Mouse (Mus musculus) neural tube, embryonic 11.5 days (tissue): ENCODE data around the gene Igf2bp1. TPM values are rescaled to one million over a fixed set of nuclear protein-coding genes. Genes with fewer than 3 reads are reported as not detected.

Experiments
- ATAC-seq: fragments of 200-750 bp; cut with Nextera tagmentation; 2 replicates; pipeline ENCODE4 v1.8.0; 2017; ENCODE audit warnings: moderate number of reproducible peaks, mild to moderate bottlenecking, moderate TSS enrichment, moderate library complexity; ENCODE audit not compliant: insufficient read depth, low FRiP score, low TSS enrichment
- DNase-seq: peaks from one replicate; pipeline ENCODE4 v3.0.0-alpha.2; 2015; ENCODE audit warnings: low spot score
- H3K27ac ChIP-seq: fragments of 300-500 bp; sonication (generic); 2 replicates; pipeline ENCODE4 v1.5.1; 2014; ENCODE audit warnings: low read depth, mild to moderate bottlenecking, low read length
- H3K27me3 ChIP-seq: fragments of 300-500 bp; sonication (generic); 2 replicates; pipeline ENCODE4 v1.6.1; 2014; ENCODE audit warnings: mild to moderate bottlenecking, low read length, mixed read lengths; ENCODE audit not compliant: control insufficient read depth, insufficient read depth
- H3K36me3 ChIP-seq: fragments of 300-500 bp; sonication (generic); 2 replicates; pipeline ENCODE4 v1.6.1; 2014; ENCODE audit warnings: mild to moderate bottlenecking, low read length, moderate library complexity, mixed read lengths; ENCODE audit not compliant: control insufficient read depth, insufficient read depth
- H3K4me1 ChIP-seq: fragments of 300-500 bp; sonication (generic); 2 replicates; pipeline ENCODE4 v1.6.1; 2014; ENCODE audit warnings: low read length, mixed read lengths; ENCODE audit not compliant: control insufficient read depth, insufficient read depth
- H3K4me2 ChIP-seq: fragments of 300-500 bp; sonication (generic); 2 replicates; pipeline ENCODE4 v1.6.1; 2014; ENCODE audit warnings: low read depth, mild to moderate bottlenecking, moderate library complexity
- H3K4me3 ChIP-seq: fragments of 300-500 bp; sonication (generic); 2 replicates; pipeline ENCODE4 v1.5.1; 2014; ENCODE audit warnings: low read depth, low read length
- H3K9ac ChIP-seq: fragments of 300-500 bp; sonication (generic); 2 replicates; pipeline ENCODE4 v1.6.1; 2014; ENCODE audit warnings: mild to moderate bottlenecking, low read length
- H3K9me3 ChIP-seq: fragments of 300-500 bp; sonication (generic); 2 replicates; pipeline ENCODE4 v1.6.1; 2016; ENCODE audit warnings: low read length; ENCODE audit not compliant: control insufficient read depth
- WGBS: fragments of 180-500 bp; shearing (Covaris S2); extraction: QIAGEN DNeasy Blood & Tissue Kit; methylation state at CpG from one replicate; pipeline ENCODE4 v1.1.7; 2014; 5-methylcytosine and 5-hydroxymethylcytosine counted together
- polyA plus RNA-seq: library from polyadenylated mRNA; unstranded; fragments of >200 nt; fragmentation: Nextera tagmentation; extraction: Ambion mirVana; gene quantifications from 2 replicates; pipeline ENCODE4 v1.2.1, GENCODE M21; 2014

Gene Igf2bp1
- polyA plus RNA-seq, 1 experiment from 2014 or later: 84.4 TPM

DNA sequence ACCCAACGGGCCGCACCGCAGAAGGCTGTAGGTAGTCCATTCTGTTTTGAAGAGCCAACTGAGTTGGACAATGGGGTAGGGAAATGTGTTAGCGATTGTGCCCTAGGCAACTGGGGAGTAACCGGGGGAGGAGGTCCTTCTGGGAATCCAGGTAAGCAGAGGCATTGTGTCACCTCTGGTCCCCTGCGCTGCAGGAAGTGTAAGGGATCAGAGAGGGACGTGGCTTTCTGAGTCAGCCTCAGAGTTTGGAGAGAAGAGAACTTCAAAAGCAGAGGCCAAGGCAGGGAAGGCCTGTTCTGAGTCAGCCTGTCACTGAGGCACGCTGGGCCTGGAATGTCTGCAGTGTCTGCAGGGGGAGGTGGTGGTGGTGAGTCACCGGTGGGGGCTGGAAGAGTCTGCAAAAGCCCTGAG, 12.2 kb upstream of the Igf2bp1 start:
- Histone ChIP-seq H3K4me1 (no peaks in the 10 kb centered on the region), H3K9ac (no peak overlapping the region), H3K36me3 (no peaks in the 10 kb centered on the region), H3K27me3 (no peaks in the 10 kb centered on the region), H3K4me2 (no peak overlapping the region), H3K4me3 (no peak overlapping the region), H3K9me3 (no peaks in the 10 kb centered on the region), H3K27ac (no peak overlapping the region)
- DNase-seq: no peak
- WGBS: 25% methylated on average over 9 of the region's 9 CpGs
- ATAC-seq: no peak

DNA sequence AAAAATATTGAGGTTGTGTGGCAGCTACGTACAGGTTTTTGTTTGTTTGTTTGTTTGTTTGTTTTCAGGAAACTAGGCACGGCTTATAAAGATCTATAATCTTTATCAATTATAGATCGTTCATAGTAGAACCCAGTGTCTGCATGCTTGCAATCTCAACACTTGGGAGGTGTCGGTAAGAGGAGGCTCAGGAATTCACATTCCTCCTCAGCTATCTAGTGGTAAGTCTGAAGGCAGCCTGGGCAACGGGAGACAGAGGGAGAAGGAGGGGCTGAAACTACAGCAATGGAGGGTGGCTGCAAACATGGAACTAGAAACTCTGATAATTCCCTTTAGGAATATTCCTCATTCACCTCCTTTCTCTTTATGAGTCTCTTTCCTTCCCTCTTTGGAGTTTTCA, 9.7 kb upstream of the Igf2bp1 start:
- H3K4me3 ChIP-seq: no peak overlapping the region

DNA sequence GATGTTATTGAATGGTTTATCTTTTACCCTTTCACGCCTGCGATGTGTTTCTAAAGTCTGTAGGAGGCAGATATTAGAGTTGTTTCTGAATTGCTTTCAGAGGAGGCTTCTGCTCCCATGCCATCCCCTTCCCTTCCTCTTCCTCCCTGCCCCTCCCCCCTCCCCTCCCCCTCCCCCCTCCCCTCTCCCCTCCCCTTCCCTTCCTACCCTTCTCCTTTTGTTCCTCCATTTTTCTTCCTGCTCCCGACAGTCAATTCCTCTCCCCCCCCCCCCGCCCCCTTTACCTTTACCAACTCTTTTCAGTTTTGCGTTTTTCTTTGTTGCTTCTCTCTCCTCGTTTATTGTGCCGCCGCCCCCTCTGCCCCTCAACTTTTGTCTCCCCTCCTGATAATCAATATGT, 6.2 kb upstream of the Igf2bp1 start:
- no peak overlapping the region for H3K9ac ChIP-seq
- ATAC-seq (no peak), DNase-seq (no peak)
- no peak overlapping the region for H3K27ac ChIP-seq
- no peaks in the 10 kb centered on the region for H3K36me3 ChIP-seq
- H3K4me1 ChIP-seq: peaks cover 7% of the 10 kb centered on the region
- H3K4me3 ChIP-seq: no peak overlapping the region
- peak overlapping the region; percentile 11; the same call in 1 of the 2 replicates for H3K4me2 ChIP-seq
- H3K27me3 ChIP-seq: no peaks in the 10 kb centered on the region
- no peaks in the 10 kb centered on the region for H3K9me3 ChIP-seq
- 13% methylated on average over 5 of the region's 8 CpGs for WGBS

More for the DNA sequence above, 9.7 kb upstream of the Igf2bp1 start:
- DNase-seq (no peak), ATAC-seq (no peak)
- no peak overlapping the region for H3K9ac ChIP-seq
- WGBS: 52% methylated on average over 5 of the region's 5 CpGs
- no peaks in the 10 kb centered on the region for H3K27me3 ChIP-seq
- no peak overlapping the region for H3K4me2 ChIP-seq
- no peaks in the 10 kb centered on the region; the same call in 1 of the 2 replicates for H3K4me1 ChIP-seq
- H3K36me3 ChIP-seq: no peaks in the 10 kb centered on the region
- H3K27ac ChIP-seq: no peak overlapping the region
- H3K9me3 ChIP-seq: no peaks in the 10 kb centered on the region

DNA sequence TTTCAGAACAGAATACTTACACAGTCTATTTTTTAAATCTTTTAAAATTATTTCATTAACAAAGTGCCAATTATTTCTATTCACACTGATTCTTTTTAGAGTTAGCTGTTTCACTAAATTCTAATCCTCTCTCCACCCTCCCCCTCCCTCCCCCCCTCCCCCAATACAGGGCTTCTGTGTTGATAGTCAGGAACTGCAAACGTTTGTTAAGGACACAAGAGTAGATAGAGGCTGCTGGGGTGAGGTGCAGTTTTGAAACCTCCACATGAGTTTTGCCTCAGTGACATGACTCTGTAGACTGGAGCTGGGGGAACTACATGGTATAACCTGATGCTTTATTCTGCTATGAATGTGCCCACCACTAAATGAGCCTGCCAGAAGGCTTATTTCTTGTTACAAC, 3.1 kb upstream of the Igf2bp1 start:
- H3K4me2 ChIP-seq: no peak overlapping the region
- H3K9me3 ChIP-seq: no peaks in the 10 kb centered on the region
- H3K27me3 ChIP-seq: no peaks in the 10 kb centered on the region
- no peaks in the 10 kb centered on the region for H3K36me3 ChIP-seq
- DNase-seq (no peak), ATAC-seq (no peak)
- no peak overlapping the region for H3K9ac ChIP-seq
- no peak overlapping the region for H3K27ac ChIP-seq
- 4% methylated on average over 1 of the region's 1 CpGs for WGBS
- no peak overlapping the region for H3K4me3 ChIP-seq
- peaks cover 7% of the 10 kb centered on the region for H3K4me1 ChIP-seq

DNA sequence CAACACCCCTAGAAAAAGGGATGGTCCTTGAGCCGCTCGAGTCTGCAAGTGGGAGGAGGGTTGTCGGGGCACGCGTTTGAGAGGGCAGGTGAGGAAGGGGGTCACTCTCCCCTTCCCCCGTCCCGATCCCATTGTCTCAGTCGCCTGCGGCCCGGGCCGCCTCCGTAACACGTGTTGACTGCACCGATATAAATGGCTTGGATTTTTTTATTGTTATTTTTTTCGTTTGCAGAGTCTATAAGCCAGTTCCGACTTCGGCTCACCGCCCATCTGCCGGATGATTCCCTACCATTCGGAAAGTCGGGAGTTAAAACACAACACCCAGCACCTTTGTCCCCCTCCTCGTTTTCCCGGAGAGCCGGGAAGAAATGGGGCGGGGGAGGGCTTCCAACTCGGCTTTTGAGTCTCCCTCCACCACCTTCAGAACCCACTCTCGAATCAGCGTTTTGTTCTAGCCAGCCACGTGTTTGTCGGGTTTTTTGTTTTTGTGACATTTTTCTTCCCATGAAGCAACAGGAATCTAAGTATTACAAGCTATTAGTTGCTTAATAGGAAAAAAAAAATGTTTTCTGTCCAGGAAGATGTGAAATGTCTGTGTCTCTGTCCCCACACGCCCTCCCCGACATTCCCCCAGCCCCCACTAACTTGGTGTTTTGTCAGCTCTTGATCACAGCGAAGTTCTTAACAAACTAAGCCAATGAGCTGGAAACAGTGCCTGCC, 1.9 kb upstream of the Igf2bp1 start:
- Histone ChIP-seq H3K27me3 (no peaks in the 10 kb centered on the region), H3K9ac (peak overlapping the region; percentile 98), H3K4me1 (peaks cover 9% of the 10 kb centered on the region), H3K27ac (peak overlapping the region; percentile 99), H3K36me3 (no peaks in the 10 kb centered on the region), H3K4me2 (peak overlapping the region; percentile 93), H3K9me3 (no peaks in the 10 kb centered on the region), H3K4me3 (peak overlapping the region; percentile 100)
- under 1% methylated on average over 33 of the region's 33 CpGs for WGBS
- ATAC-seq: peak; percentile 46; the same call in 1 of the 2 replicates
- peak; percentile 75 for DNase-seq

DNA sequence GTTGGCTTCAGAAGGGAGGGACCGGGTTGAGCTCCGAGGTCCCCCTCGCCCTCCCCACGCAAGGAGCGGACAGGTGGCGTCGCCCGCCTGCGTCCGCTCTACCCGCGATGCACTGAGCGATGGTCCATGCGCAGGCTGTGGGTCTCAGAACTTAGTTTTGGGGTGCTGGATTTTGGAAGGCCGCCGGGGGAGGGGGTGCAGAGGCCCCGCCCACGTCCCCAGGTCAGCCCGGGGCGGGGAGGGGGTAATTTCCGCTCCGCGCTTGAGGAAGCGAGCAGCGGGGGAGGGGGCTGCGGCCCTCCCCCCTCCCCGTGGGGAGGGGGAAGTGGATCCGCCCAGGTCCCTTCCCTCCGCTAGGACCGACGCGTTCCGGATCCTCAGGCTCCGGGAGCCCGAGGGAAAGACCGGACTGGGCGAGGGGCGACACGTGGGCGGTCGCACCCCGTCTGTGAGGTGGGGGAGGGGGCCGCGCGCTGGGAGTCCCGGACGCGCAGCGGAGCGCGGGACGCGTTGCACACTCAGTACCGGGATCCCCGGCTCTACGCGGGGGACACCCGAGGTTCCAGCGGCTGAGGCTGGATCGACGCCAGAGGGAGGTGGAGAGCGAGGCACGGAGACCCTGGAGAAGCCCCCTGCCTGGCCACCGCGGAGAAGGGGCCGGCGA, 1.2 kb upstream of the Igf2bp1 start:
- Histone ChIP-seq H3K9me3 (no peaks in the 10 kb centered on the region), H3K9ac (peak overlapping the region; percentile 98), H3K4me2 (peak overlapping the region; percentile 93), H3K36me3 (no peaks in the 10 kb centered on the region), H3K27me3 (no peaks in the 10 kb centered on the region), H3K4me1 (peaks cover 13% of the 10 kb centered on the region), H3K27ac (peak overlapping the region; percentile 99), H3K4me3 (peak overlapping the region; percentile 100)
- WGBS: under 1% methylated on average over 59 of the region's 67 CpGs
- DNase-seq (peak; percentile 94), ATAC-seq (peak; percentile 78)

DNA sequence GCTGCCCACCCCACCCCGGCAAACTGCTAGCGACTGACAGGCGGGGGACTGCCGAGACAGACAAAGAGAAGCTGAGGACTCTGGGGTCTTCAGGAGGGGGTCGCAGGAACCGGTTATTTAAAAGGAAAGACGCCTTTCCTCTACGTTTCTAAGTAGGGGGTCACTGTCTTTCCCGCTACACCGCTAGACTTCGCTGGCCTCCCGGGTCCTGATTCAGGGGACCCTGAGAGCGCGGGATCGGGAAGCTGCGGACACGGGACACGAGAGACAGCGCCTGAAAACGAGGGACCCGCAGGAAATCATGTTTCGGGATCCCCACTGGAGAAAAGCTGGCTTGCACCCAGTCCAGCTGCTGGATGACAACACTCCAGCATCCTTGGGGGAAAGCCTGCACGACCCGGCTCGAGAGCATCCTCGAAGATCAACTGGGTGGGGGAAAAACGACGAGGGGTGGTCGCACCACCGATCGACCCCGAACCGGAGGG, 669 bp upstream of the Igf2bp1 start:
- ATAC-seq (0 out of 2 replicates have a peak, but pooled peaks have one; percentile 14), DNase-seq (no peak)
- peaks cover 16% of the 10 kb centered on the region for H3K4me1 ChIP-seq
- no peaks in the 10 kb centered on the region for H3K9me3 ChIP-seq
- peak overlapping the region; percentile 98 for H3K9ac ChIP-seq
- H3K27ac ChIP-seq: peak overlapping the region; percentile 99
- peak overlapping the region; percentile 100 for H3K4me3 ChIP-seq
- no peaks in the 10 kb centered on the region for H3K27me3 ChIP-seq
- under 1% methylated on average over 33 of the region's 33 CpGs for WGBS
- peak overlapping the region; percentile 93 for H3K4me2 ChIP-seq
- H3K36me3 ChIP-seq: no peaks in the 10 kb centered on the region

DNA sequence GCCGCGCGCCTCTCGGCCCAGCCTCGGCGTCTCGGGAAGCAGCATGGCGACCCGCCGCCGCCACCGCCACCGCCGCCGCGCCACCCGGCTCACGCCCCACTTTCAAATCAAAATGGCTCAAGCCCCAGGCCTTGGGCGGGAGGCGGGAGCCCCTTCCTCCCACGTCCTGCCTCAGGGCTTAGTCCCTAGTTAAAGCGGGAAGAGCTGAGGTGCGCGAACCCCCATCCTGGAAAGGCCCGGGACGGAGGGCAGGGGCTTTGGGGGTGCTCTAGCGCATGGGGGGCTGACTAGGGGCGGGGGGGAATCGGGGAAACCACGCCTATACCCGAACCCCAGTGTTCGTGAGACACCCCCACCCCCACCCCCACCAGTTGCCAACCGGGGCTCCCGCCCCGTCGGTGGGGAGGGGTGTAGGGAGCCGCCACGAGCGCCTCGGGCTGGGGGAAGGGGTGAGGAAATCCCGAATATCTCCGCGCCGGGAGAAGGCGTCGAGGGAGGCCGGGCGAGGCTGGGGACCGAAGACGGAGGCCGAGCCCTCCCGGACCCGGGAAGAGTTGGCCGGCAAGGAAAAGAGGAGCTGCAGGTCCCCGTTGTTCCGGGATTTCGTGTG, 842 bp downstream of the Igf2bp1 start:
- Histone ChIP-seq H3K4me3 (peak overlapping the region; percentile 100), H3K36me3 (no peaks in the 10 kb centered on the region), H3K9ac (peak overlapping the region; percentile 98), H3K4me1 (peaks cover 20% of the 10 kb centered on the region), H3K9me3 (no peaks in the 10 kb centered on the region), H3K27me3 (no peaks in the 10 kb centered on the region), H3K4me2 (peak overlapping the region; percentile 93), H3K27ac (peak overlapping the region; percentile 99)
- ATAC-seq (0 out of 2 replicates have a peak, but pooled peaks have one; percentile 2), DNase-seq (peak; percentile 59)
- under 1% methylated on average over 54 of the region's 57 CpGs for WGBS
